Mouse (Mus musculus) left cerebral cortex, adult 2 months (tissue): ENCODE results near the gene Gm49369. TPM values are rescaled to one million over a fixed set of nuclear protein-coding genes. Genes with fewer than 3 reads are reported as not detected.

Source experiments
- DNase-seq, 2 experiments: peaks; one replicate each; pipeline ENCODE4 v3.0.0; 2021 to 2022; ENCODE audit warnings: low spot score in 2 of 2, mixed read lengths in 1 of 2; ENCODE audit errors: extremely low spot score in 1 of 2
- H3K27ac ChIP-seq: fragments of 200-600 bp; 2 replicates; pipeline ENCODE4 v1.8.1; 2022
- H3K4me3 ChIP-seq: fragments of 200-600 bp; 2 replicates; pipeline ENCODE4 v1.8.1; 2022
- CTCF ChIP-seq: fragments of 200-600 bp; IDR thresholded peaks from 2 replicates; pipeline ENCODE4 v1.8.1; 2022; ENCODE audit warnings: antibody characterized with exemption, mild to moderate bottlenecking, moderate library complexity
- intact Hi-C: fragments of 180-260 bp; cut with DNase I; formaldehyde crosslinking; loops from one replicate; pipeline ENCODE4 v1.15.1; 2025
- total RNA-seq, 2 experiments: library from RNA; stranded (reverse); gene quantifications; 2 replicates each; pipeline ENCODE4 v1.2.3; 2021

Gene Gm49369
- total RNA-seq, 2 experiments from 2014 or later = 4.3 to 4.5 TPM

- Histone ChIP-seq H3K4me3 (no peak overlapping the region), H3K27ac (no peak overlapping the region)
- TF ChIP-seq CTCF = no peak
- no peak for DNase-seq
- intact Hi-C loops = no loop called here
Observed at GRCm38 (mm10) chr7:142377233-142377925, 5.1 kb downstream of the Gm49369 start.

- intact Hi-C loops = no loop called here
- Histone ChIP-seq H3K4me3 (no peak overlapping the region), H3K27ac (0 out of 2 replicates have a peak overlapping the region, but pooled peaks have one; percentile 11)
- no peak for TF ChIP-seq CTCF
- no peak for DNase-seq
Observed at GRCm38 (mm10) chr7:142376096-142376495, 6.4 kb downstream of the Gm49369 start.

- DNase-seq = no peak
- Histone ChIP-seq H3K4me3 (no peak overlapping the region), H3K27ac (peak overlapping the region; percentile 47; the same call in 1 of the 2 replicates)
- no peak for TF ChIP-seq CTCF
- intact Hi-C loops = no loop called here
Observed at GRCm38 (mm10) chr7:142375261-142375724, 7.2 kb downstream of the Gm49369 start.

- Histone ChIP-seq H3K27ac (no peak overlapping the region; the same call in 1 of the 2 replicates), H3K4me3 (no peak overlapping the region)
- no peak for DNase-seq
- no peak for TF ChIP-seq CTCF
- intact Hi-C loops = no loop called here
Observed at GRCm38 (mm10) chr7:142374413-142375015, 8.0 kb downstream of the Gm49369 start.

GRCm38 (mm10) chr7:142373641-142374412 is 8.6 kb downstream of the Gm49369 start, which contains the start of gene Ifitm10:
Gene Ifitm10 (minus strand): TSS chr7:142373753.
- peak within 1 kb of the TSS; percentile 62 for H3K4me3 ChIP-seq
- no peak for DNase-seq
- peak within 1 kb of the TSS; percentile 87 for H3K27ac ChIP-seq
- intact Hi-C loops = loop anchor here (2.0 kb wide), 1 partner anchor 13 kb away; no protein-coding TSS in a partner anchor
- TF ChIP-seq CTCF = no peak

GRCm38 (mm10) chr7:142373039-142373438 is 9.4 kb downstream of the Gm49369 start:
- intact Hi-C loops = loop anchor here (2.0 kb wide), 1 partner anchor 14 kb away; no protein-coding TSS in a partner anchor
- H3K4me3 ChIP-seq = peak overlapping the region; percentile 62; the same call in 1 of the 2 replicates
- peak overlapping the region; percentile 87; the same call in 1 of the 2 replicates for H3K27ac ChIP-seq
- no peak for DNase-seq
- no peak for TF ChIP-seq CTCF

- intact Hi-C loops = loop anchor here (2.0 kb wide), 1 partner anchor 15 kb away; no protein-coding TSS in a partner anchor
- H3K4me3 ChIP-seq = peak overlapping the region; percentile 62
- TF ChIP-seq CTCF = no peak
- peak in 1 of 2 experiments; percentile 52 for DNase-seq
- H3K27ac ChIP-seq = peak overlapping the region; percentile 87
Observed at GRCm38 (mm10) chr7:142371768-142372661, 10.5 kb downstream of the Gm49369 start.

GRCm38 (mm10) chr7:142371398-142371767 is 11.1 kb downstream of the Gm49369 start:
- Histone ChIP-seq H3K4me3 (peak overlapping the region; percentile 62), H3K27ac (peak overlapping the region; percentile 87)
- intact Hi-C loops = no loop called here
- peak; percentile 57 to 65 for DNase-seq
- TF ChIP-seq CTCF = no peak

GRCm38 (mm10) chr7:142370937-142371336 is 11.5 kb downstream of the Gm49369 start:
- no peak for TF ChIP-seq CTCF
- H3K27ac ChIP-seq = peak overlapping the region; percentile 87
- no peak for DNase-seq
- H3K4me3 ChIP-seq = peak overlapping the region; percentile 62
- intact Hi-C loops = no loop called here

GRCm38 (mm10) chr7:142369820-142370219 is 12.6 kb downstream of the Gm49369 start:
- no peak for TF ChIP-seq CTCF
- no peak for DNase-seq
- H3K4me3 ChIP-seq = peak overlapping the region; percentile 4; the same call in 1 of the 2 replicates
- intact Hi-C loops = no loop called here
- H3K27ac ChIP-seq = no peak overlapping the region

GRCm38 (mm10) chr7:142368856-142369255 is 13.6 kb downstream of the Gm49369 start:
- TF ChIP-seq CTCF = no peak
- Histone ChIP-seq H3K4me3 (no peak overlapping the region), H3K27ac (no peak overlapping the region)
- intact Hi-C loops = no loop called here
- DNase-seq = no peak
